Mouse (Mus musculus) E14TG2a.4 (cell line): Measurements from ENCODE around the gene Zscan18.

Experiments
- H3K27me3 ChIP-seq: 2 replicates; pipeline ENCODE4 v1.6.1; 2014; ENCODE audit warnings: low read length, control low read depth; ENCODE audit not compliant: insufficient read depth
- H3K36me3 ChIP-seq: 2 replicates; pipeline ENCODE4 v1.6.1; 2014; ENCODE audit warnings: low read length, control low read depth; ENCODE audit not compliant: insufficient read depth
- H3K4me1 ChIP-seq: replicated peaks from 2 replicates; pipeline ENCODE4 v1.6.1; 2014; ENCODE audit warnings: low read depth, low read length, control low read depth
- H3K4me3 ChIP-seq: replicated peaks from 2 replicates; pipeline ENCODE4 v1.5.1; 2014; ENCODE audit warnings: mild to moderate bottlenecking, low read length
- H3K9me3 ChIP-seq: 2 replicates; pipeline ENCODE4 v1.6.1; 2014; ENCODE audit warnings: low read length, control low read depth
- CTCF ChIP-seq: conservative IDR thresholded peaks from 2 replicates; pipeline ENCODE4 v1.5.1; 2014; ENCODE audit warnings: low read length
- NANOG ChIP-seq: IDR thresholded peaks from 2 replicates; pipeline ENCODE4 v1.6.1; 2014; ENCODE audit warnings: borderline replicate concordance, low read length, mixed read lengths
- POU5F1 ChIP-seq: IDR thresholded peaks from 2 replicates; pipeline ENCODE4 v1.6.1; 2014; ENCODE audit warnings: low read length, borderline replicate concordance

Zscan18 gene

DNA sequence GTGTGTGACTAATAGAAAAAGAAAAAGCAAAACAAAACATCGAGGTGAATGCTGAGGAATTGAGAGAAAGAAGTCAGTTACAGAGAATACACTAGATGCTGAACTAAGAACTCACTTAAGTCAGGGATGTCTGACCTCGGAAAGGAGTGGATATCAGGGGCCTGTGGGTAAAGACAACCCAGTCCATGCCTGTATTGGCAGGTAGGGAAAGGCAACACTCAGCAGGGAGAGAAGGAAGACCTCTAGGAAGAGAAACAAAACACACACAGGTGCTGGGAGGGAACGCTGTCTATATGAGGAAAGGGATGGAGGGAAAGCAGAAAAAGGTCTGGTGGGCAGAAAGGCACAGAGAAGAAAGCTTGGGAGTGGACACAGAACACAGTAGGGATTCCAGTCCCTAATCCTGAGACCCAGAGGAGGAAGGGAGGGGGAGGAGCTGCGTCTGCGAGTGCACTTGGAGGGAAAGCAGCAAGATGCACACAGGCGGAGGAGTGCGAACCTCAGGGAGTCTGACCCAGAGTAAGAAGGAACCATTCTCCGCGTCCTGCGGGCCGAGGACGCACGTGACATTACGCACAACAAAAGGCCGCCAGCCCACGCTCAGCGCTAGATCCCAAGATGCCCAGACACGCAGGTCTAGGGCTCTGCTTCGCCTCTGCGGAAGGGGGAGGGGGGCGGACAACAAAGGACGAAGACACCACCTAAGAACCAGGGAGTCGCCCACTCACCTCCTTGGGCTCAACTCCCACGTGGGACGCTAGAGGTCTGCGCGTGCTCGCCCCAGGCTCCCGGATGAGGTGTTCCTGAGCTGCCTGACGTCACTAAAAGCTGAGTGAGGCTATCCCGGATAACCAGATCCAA, at the start of gene Zscan18:
Zscan18 (minus strand) TSS at position 770 of the 861 bp plus-strand sequence.
- Histone ChIP-seq H3K4me3 (peak within 1 kb of the TSS; percentile 74), H3K4me1 (peaks cover 26% of the 10 kb centered on the region), H3K27me3 (no peaks in the 10 kb centered on the region), H3K36me3 (peaks cover 19% of the 10 kb centered on the region), H3K9me3 (no peaks in the 10 kb centered on the region)
- TF ChIP-seq POU5F1 (no peak), NANOG (no peak), CTCF (no peak)

DNA sequence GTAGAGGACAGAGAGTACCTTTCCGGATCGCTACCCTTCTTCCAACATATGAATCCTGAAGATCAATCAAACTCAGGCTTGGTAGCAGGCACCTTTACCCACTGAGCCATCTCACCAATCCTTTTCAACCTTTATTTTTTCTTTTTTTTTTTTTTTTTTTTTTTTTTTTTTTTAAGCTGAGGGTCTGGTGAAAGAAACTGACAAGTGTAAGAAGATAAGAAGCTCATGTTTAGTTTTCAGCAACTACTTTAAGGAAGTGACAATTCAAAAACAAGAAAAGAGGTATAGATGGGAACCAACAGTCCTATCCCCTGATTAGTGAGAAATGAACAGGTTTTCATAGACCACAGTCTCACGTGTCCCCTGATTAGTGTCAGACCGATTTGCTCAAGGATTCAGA, 32.3 kb upstream of the Zscan18 start:
- peaks cover 34% of the 10 kb centered on the region for H3K4me1 ChIP-seq
- H3K4me3 ChIP-seq = peak overlapping the region; percentile 95
- H3K36me3 ChIP-seq = peaks cover 47% of the 10 kb centered on the region
- no peaks in the 10 kb centered on the region for H3K9me3 ChIP-seq
- TF ChIP-seq NANOG (no peak), POU5F1 (no peak), CTCF (no peak)
- H3K27me3 ChIP-seq = no peaks in the 10 kb centered on the region

DNA sequence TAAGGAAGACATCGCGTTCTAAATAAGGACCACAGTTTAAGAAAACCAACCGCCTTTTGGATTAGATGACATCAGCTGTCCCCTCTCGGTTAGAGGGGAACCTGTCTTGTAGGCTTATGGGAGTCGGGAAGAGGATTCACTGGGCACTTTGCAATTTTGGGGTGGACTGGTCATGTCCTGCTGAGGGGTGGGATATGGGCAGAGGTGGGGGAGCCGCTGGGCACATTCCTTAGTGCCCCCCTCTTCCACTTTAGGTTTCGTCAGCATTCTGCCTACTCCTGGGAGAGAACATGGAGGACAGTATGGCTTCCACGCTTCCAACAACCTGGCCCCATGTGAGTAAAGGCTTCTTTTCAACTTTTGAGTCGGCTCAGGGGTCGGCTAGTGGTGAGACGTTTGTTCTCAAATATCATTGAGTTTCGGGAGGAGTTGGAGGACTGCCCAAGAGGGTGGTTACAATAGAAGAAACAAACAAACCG, 31.8 kb upstream of the Zscan18 start:
- no peak for TF ChIP-seq NANOG
- no peak for TF ChIP-seq POU5F1
- H3K36me3 ChIP-seq = peaks cover 42% of the 10 kb centered on the region
- H3K4me1 ChIP-seq = peaks cover 34% of the 10 kb centered on the region
- peak overlapping the region; percentile 95 for H3K4me3 ChIP-seq
- no peaks in the 10 kb centered on the region for H3K9me3 ChIP-seq
- no peaks in the 10 kb centered on the region for H3K27me3 ChIP-seq

DNA sequence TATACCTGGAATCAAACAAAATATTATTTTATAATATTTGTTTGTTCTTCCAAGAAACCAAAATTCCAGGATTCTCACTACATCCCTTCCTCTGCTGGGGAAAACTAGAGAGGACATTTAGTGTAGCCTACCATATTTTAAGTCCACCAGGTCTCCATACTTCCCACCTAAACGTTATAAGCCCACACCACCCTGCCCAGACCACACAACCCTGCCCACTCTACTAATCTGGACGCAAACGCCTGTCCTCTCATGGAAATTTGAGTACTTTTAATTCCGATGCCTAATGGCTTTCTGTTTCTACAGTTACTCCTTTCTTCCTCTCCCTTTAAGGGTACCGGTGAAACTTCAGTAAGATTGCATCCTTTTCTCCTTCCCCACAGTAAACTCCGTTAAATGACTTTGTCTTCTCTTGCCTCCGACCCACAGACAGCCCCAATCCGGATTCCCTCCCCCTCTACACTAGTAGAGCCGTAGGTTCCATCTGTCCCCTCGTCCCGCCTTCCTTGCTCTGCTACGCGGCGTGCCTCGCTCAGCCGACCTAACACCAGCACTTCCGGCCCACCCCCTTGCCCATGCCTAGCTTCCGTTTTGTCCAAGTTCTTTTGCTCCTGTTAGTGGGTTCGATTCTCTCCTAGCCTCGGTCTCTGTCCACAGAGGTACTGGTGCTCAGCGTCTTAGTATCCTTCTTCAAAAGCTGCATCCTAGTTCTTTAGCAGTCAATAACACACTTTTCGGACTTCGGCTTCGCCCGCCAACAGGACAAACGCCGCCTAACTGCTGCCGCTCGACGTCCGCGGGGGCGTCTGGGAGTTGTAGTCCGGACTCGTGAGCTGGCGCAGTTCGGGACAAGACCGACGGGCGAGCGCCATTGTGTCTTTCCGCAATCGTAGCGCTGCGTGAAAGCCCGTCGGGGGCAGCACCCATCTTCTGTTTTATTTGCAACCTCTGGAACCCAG, 31.0 kb upstream of the Zscan18 start, which contains the start of gene Zfp110:
Zfp110 (plus strand) TSS at position 600 of the 959 bp plus-strand sequence.
- H3K9me3 ChIP-seq = no peaks in the 10 kb centered on the region
- TF ChIP-seq NANOG (no peak), CTCF (no peak), POU5F1 (no peak)
- H3K4me3 ChIP-seq = peak within 1 kb of the TSS; percentile 95
- peaks cover 38% of the 10 kb centered on the region for H3K36me3 ChIP-seq
- H3K4me1 ChIP-seq = peaks cover 34% of the 10 kb centered on the region
- H3K27me3 ChIP-seq = no peaks in the 10 kb centered on the region

DNA sequence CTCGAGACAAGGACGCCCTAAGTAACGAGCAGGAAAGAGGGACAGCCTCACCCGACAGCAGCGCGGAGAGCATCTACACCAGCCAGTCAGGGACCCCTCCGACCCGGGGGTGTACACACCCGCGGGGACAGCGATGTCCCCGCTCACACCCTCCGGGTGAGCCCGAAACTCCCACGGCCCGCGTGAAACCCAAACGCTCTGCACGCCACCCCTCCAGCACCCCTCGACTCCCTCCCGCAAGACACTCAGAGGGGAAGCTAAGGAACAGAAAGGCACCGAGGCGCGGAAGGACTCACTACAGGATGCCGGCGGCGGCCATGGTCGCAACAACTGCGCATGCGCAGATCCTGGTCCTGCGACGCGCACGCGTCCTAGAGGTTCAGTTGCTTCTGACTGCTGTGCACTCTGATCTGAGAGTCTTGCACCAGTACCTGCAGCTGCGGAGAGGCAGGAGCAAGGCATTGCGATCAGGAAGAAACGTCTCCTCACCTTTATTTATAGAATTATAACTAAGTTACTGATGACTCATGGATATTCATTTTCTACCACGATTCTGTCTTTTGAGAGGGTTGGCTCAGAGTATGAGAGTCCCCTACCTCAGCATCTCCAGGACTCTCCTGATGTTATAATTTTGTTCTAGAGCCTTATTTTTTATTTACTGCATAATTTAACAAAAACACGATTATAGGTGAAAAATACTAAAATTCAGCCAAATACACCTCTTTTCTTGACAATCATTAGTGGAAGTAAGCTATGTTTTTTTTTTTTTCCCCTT, 15.3 kb upstream of the Zscan18 start, which contains the start of gene Zfp329:
Zfp329 (minus strand) TSS at position 338 of the 775 bp plus-strand sequence.
- TF ChIP-seq POU5F1 = no peak
- TF ChIP-seq NANOG = no peak
- TF ChIP-seq CTCF = no peak
- H3K9me3 ChIP-seq = peaks cover 4% of the 10 kb centered on the region; the same call in 1 of the 2 replicates
- H3K27me3 ChIP-seq = no peaks in the 10 kb centered on the region
- peak within 1 kb of the TSS; percentile 98 for H3K4me3 ChIP-seq
- H3K36me3 ChIP-seq = no peaks in the 10 kb centered on the region
- H3K4me1 ChIP-seq = peaks cover 13% of the 10 kb centered on the region

DNA sequence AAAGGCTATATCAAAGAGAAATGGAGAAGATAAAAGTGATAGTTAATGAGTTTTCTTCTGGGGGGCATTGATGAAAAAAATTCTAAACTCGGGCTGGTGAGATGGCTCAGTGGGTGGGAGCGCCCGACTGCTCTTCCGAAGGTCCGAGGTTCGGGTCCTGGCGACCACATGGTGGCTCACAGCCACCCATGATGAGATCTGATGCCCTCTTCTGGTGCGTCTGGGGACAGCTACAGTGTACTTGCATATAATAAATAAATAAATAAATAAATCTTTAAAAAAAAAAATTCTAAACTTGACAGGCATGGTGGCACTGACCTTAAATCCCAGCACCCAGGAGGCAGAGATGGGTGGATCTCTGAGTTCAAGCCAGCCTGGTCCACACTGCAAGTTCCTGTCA, 12.1 kb upstream of the Zscan18 start:
- peaks cover 22% of the 10 kb centered on the region for H3K4me1 ChIP-seq
- H3K27me3 ChIP-seq = no peaks in the 10 kb centered on the region
- no peaks in the 10 kb centered on the region for H3K9me3 ChIP-seq

DNA sequence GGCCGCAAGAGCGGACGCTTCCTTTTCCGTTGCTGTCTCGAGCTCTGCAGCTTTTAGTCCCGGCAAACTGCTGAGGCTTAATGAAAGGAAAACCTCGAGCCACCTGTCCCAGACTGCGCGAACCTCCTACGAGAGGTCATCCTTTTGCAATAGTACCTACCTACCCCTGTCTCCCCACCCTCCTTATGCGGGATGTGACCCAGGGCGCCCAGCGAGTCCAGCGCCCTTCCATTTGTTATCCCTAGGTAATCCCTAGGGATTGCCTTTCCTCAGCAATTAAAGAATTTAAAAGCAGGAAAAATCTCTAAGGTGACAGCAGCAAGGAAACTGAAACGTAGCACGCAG, 264 bp upstream of the Zscan18 start:
- H3K4me1 ChIP-seq = peaks cover 26% of the 10 kb centered on the region
- no peaks in the 10 kb centered on the region for H3K27me3 ChIP-seq
- peak overlapping the region; percentile 74 for H3K4me3 ChIP-seq
- TF ChIP-seq CTCF (no peak), NANOG (no peak), POU5F1 (no peak)
- peaks cover 25% of the 10 kb centered on the region for H3K36me3 ChIP-seq
- H3K9me3 ChIP-seq = no peaks in the 10 kb centered on the region

More for the DNA sequence above, 12.1 kb upstream of the Zscan18 start:
- Histone ChIP-seq H3K36me3 (peaks cover 13% of the 10 kb centered on the region), H3K4me3 (no peak overlapping the region)
- TF ChIP-seq POU5F1 (no peak), NANOG (no peak), CTCF (0 out of 2 replicates have a peak, but pooled peaks have one; percentile 4)

DNA sequence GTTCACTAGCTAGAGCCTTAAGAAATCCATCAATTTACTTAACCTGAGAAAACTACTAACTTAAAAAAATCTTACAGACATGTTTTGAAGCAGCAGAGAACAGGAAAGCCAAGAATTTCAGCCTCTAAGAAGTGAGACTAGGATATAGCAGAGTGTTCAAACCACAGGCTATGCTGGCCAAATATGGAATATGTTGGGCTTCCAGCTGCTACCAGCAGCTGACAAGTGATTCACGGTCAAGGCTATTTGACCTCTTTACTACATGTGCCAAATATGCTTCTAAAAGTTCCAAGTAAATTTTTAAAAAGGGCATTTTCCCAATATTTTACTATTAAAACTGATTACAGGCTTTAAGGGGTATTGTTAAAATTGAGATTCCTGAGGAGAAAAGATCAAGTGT, 3.9 kb downstream of the Zscan18 start:
- no peaks in the 10 kb centered on the region for H3K27me3 ChIP-seq
- H3K36me3 ChIP-seq = no peaks in the 10 kb centered on the region
- TF ChIP-seq CTCF = no peak
- no peak for TF ChIP-seq POU5F1
- no peak for TF ChIP-seq NANOG
- no peaks in the 10 kb centered on the region for H3K9me3 ChIP-seq
- no peak overlapping the region for H3K4me3 ChIP-seq
- peaks cover 26% of the 10 kb centered on the region for H3K4me1 ChIP-seq
